Mouse (Mus musculus) left cerebral cortex, postnatal 25 days (tissue): ENCODE results near the gene Rasgef1c. TPM values are rescaled to one million over a fixed set of nuclear protein-coding genes. Genes with fewer than 3 reads are reported as not detected.

Experiments
- DNase-seq, 2 experiments: peaks; one replicate each; pipeline ENCODE4 v3.0.0; 2022; ENCODE audit warnings: low spot score in 2 of 2, mixed read lengths in 1 of 2
- intact Hi-C: fragments of 180-260 bp; cut with DNase I; formaldehyde crosslinking; loops from one replicate; pipeline ENCODE4 v1.15.1; 2025
- total RNA-seq, 2 experiments: library from RNA; stranded (reverse); gene quantifications; 2 replicates each; pipeline ENCODE4 v1.2.3; 2021

The Rasgef1c gene
- total RNA-seq, 2 experiments from 2014 or later: 36.6 to 46.4 TPM

DNA sequence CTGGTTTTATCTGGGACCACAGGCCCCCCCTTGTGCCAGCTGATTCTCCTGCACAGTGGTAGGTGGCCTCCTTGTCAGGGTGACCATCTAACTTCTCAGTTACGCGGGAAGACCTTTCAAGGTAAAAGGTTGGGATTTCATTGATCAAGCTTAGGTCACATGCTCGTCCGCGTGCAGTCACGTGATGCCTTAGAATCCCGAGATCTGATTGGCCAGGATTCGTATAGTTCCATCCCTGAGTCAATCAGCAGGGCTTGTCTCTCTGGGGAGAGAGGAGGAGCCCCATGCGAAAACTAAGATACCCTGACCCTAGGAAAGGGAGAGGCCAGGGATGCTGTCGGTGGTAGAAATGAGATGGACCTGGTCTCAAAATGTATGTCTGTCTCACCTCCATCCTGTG lies 56.4 kb downstream of the Rasgef1c start:
- intact Hi-C loops: loop anchor here (5.0 kb wide), 2 partner anchors 56 to 306 kb away; partner anchors contain the start of gene Rasgef1c
- DNase-seq: no peak

- peak; percentile 61 to 69 for DNase-seq
- intact Hi-C loops: loop anchor here (10.0 kb wide), 1 partner anchor 246 kb away; the partner anchor contains the start of gene Cnot6
Measured at GRCm38 (mm10) chr11:49961098-49961740, 59.6 kb downstream of the Rasgef1c start.

- intact Hi-C loops: loop anchor here (10.0 kb wide), 1 partner anchor 251 kb away; the partner anchor contains the start of gene Cnot6
- DNase-seq: no peak
Measured at GRCm38 (mm10) chr11:49965320-49965719, 63.7 kb downstream of the Rasgef1c start.

GRCm38 (mm10) chr11:49969692-49970091 lies 68.1 kb downstream of the Rasgef1c start:
- intact Hi-C loops: loop anchor here (10.0 kb wide), 1 partner anchor 255 kb away; the partner anchor contains the start of gene Cnot6
- DNase-seq: no peak

GRCm38 (mm10) chr11:49973657-49974340 lies 72.2 kb downstream of the Rasgef1c start:
- intact Hi-C loops: no loop called here
- DNase-seq: no peak

DNA sequence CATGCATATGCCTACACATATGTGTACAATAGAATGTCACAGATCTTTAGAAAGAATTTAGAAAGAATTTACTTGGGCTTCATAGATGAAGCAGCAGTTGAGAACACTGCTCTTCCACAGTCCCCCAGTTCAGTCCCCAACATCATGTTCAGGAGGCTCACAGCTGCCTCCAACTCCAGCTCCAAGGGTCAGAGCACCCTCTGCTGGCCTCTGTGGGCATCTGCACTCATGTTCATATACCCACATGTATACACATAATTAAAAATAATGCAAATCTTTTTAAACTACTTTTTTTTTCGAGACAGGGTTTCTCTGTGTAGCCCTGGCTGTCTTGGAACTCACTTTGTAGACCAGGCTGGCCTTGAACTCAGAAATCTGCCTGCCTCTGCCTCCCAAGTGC lies 73.0 kb downstream of the Rasgef1c start:
- intact Hi-C loops: no loop called here
- no peak for DNase-seq

- DNase-seq: no peak
- intact Hi-C loops: no loop called here
Measured at GRCm38 (mm10) chr11:49977963-49978568, 76.4 kb downstream of the Rasgef1c start.

- intact Hi-C loops: no loop called here
Measured at GRCm38 (mm10) chr11:49978935-49979334, 77.3 kb downstream of the Rasgef1c start.

DNA sequence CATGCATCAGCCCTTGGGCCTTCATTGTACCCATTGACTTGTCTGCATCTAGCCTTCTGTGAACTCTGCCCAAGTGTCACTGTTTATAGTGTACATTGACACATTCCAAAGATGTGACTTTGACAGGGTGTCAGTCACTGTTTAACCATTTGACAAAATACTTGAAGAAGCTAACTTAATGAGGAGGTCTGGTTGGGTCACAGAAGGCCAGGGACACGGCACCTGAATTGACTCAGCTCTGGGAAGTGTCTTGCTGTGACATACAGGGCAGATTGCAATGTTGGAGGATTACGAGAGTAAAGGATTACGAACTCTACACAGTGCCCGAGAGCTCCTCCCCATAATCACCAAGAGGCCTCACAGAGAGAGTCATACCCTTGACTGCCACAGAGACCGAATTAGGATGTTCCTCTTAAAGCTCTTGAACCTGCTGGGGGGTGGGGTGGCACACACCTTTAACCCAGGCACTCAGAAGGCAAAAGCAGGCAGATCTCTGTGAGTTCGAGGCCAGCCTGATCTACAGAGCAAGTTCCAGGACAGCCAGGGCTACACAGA lies 79.1 kb downstream of the Rasgef1c start:
- no peak for DNase-seq
- intact Hi-C loops: no loop called here

More at GRCm38 (mm10) chr11:49978935-49979334, 77.3 kb downstream of the Rasgef1c start:
- no peak for DNase-seq

- intact Hi-C loops: no loop called here
Measured at GRCm38 (mm10) chr11:49981321-49981963, 79.8 kb downstream of the Rasgef1c start.

GRCm38 (mm10) chr11:49982094-49982493 lies 80.5 kb downstream of the Rasgef1c start:
- intact Hi-C loops: no loop called here
- no peak for DNase-seq

More at GRCm38 (mm10) chr11:49981321-49981963, 79.8 kb downstream of the Rasgef1c start:
- peak in 1 of 2 experiments; percentile 18 for DNase-seq

GRCm38 (mm10) chr11:49982881-49983280 lies 81.2 kb downstream of the Rasgef1c start:
- intact Hi-C loops: no loop called here
- no peak for DNase-seq

GRCm38 (mm10) chr11:49983875-49984552 lies 82.4 kb downstream of the Rasgef1c start:
- no peak for DNase-seq

DNA sequence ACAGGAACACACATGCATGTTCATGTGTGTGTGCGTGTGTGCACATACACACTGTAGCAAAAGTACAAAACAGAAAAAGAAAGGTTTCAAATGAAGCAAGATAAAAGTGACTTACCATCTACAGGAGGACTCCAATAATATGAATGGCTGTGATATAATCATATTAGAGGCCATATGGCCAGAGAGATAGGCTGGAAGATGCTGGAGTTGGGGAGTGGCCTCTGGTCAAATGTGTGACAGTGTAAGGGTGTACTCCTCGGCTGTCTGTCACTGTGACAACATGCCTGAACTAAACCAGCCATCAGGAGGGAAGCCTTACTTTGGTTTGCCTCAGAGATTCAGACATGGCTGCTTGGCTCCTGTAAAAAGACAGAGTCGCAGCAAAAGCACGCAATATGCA lies 83.4 kb downstream of the Rasgef1c start:
- intact Hi-C loops: no loop called here
- no peak for DNase-seq

More at GRCm38 (mm10) chr11:49983875-49984552, 82.4 kb downstream of the Rasgef1c start:
- intact Hi-C loops: no loop called here

DNA sequence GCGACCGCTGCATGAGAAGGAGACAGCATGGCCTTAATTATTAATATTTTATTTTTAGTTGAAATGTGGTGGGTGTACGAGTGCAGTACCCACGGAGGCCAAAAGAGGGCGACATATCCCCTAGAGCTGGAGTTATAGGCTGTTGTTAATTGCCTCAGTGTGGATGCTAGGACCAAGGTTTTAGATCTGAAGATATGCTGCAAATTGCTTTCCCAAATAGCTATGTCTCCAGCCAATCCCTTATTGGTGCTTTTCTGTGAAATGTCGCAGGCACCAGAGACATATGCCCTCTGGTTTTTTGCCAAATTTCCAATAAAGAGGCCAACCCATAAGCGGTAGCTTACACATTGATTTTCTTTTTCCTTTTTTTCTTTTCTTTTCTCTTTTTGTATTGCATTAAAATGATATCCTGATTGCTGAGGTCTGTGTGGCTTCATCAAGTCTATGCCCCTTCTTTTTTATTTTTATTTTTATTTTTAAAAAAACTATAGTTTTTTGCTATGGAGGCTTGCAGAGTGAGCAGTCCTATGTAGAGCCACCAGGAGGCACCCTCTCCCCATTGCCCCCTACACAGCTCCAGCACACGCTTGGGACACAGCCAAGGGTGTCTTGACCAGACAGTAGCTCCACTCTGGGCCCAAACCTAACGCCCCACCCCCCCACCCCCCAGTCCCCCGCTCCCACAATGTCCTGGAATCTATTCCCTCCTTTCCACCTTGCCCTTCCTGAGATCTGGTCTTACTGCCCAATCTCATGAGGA lies 84.8 kb downstream of the Rasgef1c start:
- peak; percentile 33 to 43 for DNase-seq
- intact Hi-C loops: loop anchor here (1.0 kb wide), 1 partner anchor 144 kb away; no protein-coding TSS in a partner anchor

DNA sequence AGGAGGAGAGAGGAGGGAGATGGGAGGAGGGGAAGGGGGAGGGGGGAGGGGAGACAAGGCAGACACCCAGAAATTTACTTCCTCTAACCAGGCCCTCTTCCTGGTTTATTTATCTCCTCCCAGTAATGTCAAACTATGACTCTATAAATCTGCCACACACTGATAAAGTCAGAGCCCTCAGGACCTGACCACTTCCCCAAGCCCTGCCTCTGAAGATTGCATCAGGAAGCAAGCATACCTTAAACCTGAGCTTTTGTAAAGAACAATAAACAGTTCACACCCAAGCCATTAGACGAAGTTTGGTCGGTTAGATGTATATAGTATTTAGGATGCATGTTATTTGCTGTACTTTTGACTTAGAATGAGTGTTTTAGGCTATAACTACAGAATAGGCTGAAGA lies 92.9 kb downstream of the Rasgef1c start:
- intact Hi-C loops: no loop called here
- DNase-seq: no peak

GRCm38 (mm10) chr11:49996398-49996797 lies 94.8 kb downstream of the Rasgef1c start:
- no peak for DNase-seq
- intact Hi-C loops: no loop called here

GRCm38 (mm10) chr11:49997321-49997720 lies 95.7 kb downstream of the Rasgef1c start:
- peak in 1 of 2 experiments; percentile 35 for DNase-seq
- intact Hi-C loops: no loop called here
